Mouse (Mus musculus): Measurements from ENCODE around the gene Tbce. TPM values are rescaled to one million over a fixed set of nuclear protein-coding genes. Genes with fewer than 3 reads are reported as not detected.
"Not testable (repeated sequence)": the region's sequence is repeated elsewhere in the genome, so short reads cannot be mapped to it uniquely, and the experiment has no call there.

The Tbce gene
- polyA plus RNA-seq, 1 experiment from 2014 or later: 34.5 TPM

DNA sequence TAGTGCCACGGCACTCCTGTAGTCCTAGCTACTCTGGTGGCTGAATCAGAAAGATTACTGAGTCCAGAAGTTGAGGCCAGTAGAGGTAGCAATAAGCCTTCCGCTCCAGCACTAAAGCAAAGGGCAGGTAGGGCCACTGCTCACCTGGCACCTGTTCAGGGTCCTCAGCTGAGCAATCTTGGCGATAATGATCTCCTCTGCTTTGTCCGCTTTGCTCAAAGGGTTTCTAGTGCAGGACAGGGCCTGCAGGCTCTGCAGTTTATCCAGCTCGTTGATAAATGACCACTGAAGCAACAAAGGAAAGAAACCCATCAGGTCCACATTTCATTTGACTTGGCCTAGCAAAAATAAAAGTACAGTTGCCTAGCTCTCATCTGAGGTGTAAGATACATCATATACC, 34.4 kb downstream of the Tbce start:
- no peaks in the 10 kb centered on the region for H3K9me3 ChIP-seq
- peaks cover 94% of the 10 kb centered on the region for H3K36me3 ChIP-seq
- no peak overlapping the region for H3K4me3 ChIP-seq
- H3K27ac ChIP-seq (replicated peaks): no peak overlapping the region
- 90% methylated on average over 5 of the region's 5 CpGs for WGBS
- no peaks in the 10 kb centered on the region for H3K27me3 ChIP-seq (replicated peaks)
- no peak overlapping the region for H3K4me2 ChIP-seq
- no peak overlapping the region for H3K9ac ChIP-seq
- no peak for ATAC-seq (ENCODE audit: extremely low read depth, insufficient number of reproducible peaks, low FRiP score, low TSS enrichment)
- peaks cover 3% of the 10 kb centered on the region; the same call in 1 of the 2 replicates for H3K4me1 ChIP-seq

DNA sequence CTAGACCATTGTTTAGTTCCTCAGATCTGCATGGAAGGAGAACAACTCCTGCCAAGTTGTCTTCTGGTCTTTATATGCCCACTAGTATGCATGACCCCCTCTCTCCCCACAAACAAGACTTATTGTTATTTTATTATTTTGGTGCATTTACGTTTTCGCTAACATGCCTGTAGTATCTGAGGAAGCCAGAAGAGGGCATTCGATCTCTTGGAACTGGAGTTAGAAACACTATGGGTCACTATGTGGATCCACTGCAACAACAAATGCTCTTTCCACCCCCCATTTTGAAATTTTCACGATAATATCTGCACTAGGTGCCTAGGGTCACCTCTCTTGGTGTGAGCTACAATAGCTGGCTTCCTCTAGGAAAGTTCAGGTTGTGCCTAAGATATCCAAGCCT, 35.4 kb downstream of the Tbce start:
- ATAC-seq (ENCODE audit: extremely low read depth, insufficient number of reproducible peaks, low FRiP score, low TSS enrichment): no peak
- no peak overlapping the region for H3K27ac ChIP-seq (replicated peaks)
- H3K4me2 ChIP-seq: no peak overlapping the region
- no peak overlapping the region for H3K4me3 ChIP-seq
- no peaks in the 10 kb centered on the region for H3K9me3 ChIP-seq
- no peaks in the 10 kb centered on the region for H3K27me3 ChIP-seq (replicated peaks)
- peaks cover 95% of the 10 kb centered on the region for H3K36me3 ChIP-seq
- H3K9ac ChIP-seq: no peak overlapping the region
- WGBS: 77% methylated on average over 4 of the region's 4 CpGs
- peaks cover 3% of the 10 kb centered on the region; the same call in 1 of the 2 replicates for H3K4me1 ChIP-seq

DNA sequence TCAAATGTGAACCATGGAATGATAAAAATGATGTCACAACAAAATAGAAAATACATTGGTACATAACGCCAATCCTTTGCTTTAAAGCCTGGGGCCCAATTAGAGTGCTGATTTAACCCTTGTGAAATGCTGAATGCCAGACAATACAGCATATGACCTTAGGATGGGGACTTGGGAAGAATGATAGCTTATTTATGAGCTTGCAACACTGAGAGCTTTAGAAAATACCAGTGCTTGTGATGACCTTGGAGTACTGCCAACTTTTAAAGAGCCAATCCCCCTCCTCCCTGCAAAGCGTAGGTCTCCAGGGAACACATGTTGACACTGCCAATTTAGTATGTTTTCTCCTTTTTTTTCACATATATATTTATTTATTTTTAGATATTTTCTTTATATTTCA, 36.7 kb downstream of the Tbce start:
- no peaks in the 10 kb centered on the region for H3K27me3 ChIP-seq (replicated peaks)
- H3K4me1 ChIP-seq: peaks cover 3% of the 10 kb centered on the region; the same call in 1 of the 2 replicates
- no peak overlapping the region for H3K4me3 ChIP-seq
- no peak for ATAC-seq (ENCODE audit: extremely low read depth, insufficient number of reproducible peaks, low FRiP score, low TSS enrichment)
- WGBS: 77% methylated on average over 2 of the region's 2 CpGs
- H3K36me3 ChIP-seq: peaks cover 97% of the 10 kb centered on the region
- H3K9me3 ChIP-seq: no peaks in the 10 kb centered on the region
- H3K27ac ChIP-seq (replicated peaks): no peak overlapping the region
- H3K9ac ChIP-seq: no peak overlapping the region
- no peak overlapping the region for H3K4me2 ChIP-seq

DNA sequence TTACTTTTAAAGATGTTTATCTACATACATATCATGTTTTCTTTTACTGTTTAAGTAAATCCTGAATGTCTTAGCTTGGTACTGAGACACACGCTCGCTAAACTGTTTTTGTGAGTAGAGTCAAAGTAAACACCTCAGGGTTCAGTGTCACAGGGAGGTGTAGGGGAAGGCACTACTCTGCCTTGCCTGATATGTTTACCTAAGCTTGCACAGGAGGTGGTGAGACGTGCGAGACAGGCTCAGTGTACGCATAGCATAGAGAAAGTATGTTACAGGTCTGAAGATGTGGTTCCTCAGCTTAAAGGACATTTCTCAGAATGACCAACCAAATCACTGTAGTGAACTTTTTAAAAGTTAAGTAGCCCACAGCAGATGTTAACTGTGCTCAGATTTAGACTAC, 42.0 kb downstream of the Tbce start:
- H3K27me3 ChIP-seq (replicated peaks): no peaks in the 10 kb centered on the region
- no peaks in the 10 kb centered on the region for H3K4me1 ChIP-seq
- H3K4me3 ChIP-seq: no peak overlapping the region
- no peak overlapping the region for H3K4me2 ChIP-seq
- H3K9me3 ChIP-seq: no peaks in the 10 kb centered on the region
- H3K27ac ChIP-seq (replicated peaks): no peak overlapping the region
- 90% methylated on average over 5 of the region's 5 CpGs for WGBS
- H3K36me3 ChIP-seq: peaks cover 98% of the 10 kb centered on the region
- ATAC-seq (ENCODE audit: extremely low read depth, insufficient number of reproducible peaks, low FRiP score, low TSS enrichment): no peak
- no peak overlapping the region for H3K9ac ChIP-seq

DNA sequence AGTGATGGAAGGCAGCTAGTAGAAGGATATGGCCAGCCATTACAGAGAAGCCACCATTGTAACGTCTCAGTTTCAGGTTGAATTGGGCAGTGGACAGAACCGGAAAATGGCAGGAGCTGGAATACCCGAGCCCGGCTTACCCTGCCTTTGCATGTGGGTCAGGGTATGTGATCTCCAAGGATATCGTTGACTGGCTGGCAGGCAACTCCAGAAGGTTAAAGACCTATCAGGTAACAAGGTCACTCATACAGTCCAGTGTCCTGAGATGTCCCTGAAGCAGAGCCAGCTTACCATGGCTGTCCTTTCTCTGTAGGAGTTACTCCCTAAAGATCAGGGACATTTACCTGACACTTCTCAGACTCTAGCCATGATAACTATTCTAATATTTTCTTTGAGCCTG, 44.4 kb downstream of the Tbce start:
- Histone ChIP-seq H3K4me2 (no peak overlapping the region), H3K36me3 (peaks cover 93% of the 10 kb centered on the region)

DNA sequence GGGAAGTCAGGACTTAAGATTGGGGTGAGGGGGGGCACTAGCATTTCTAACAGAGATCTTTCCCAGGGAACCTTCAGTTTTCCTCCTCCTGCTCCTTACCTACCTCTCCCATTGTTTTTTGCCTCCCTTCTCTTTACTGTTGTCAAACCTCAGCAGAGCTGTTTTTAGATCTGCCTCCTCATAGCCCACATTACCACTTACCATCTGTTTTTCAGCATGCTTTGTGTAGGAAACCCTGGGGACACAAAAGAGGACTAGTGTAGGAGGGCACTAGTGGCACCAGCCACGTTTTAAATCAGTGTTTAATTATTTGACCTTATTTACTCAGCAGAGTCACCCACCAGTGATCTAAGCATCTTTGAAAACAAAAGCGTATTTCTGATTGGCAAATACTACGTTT, 46.4 kb downstream of the Tbce start:
- ATAC-seq (ENCODE audit: extremely low read depth, insufficient number of reproducible peaks, low FRiP score, low TSS enrichment): no peak
- H3K9ac ChIP-seq: no peak overlapping the region
- 84% methylated on average over 3 of the region's 3 CpGs for WGBS
- no peaks in the 10 kb centered on the region for H3K27me3 ChIP-seq (replicated peaks)
- H3K27ac ChIP-seq (replicated peaks): no peak overlapping the region
- no peaks in the 10 kb centered on the region for H3K4me1 ChIP-seq
- H3K4me2 ChIP-seq: no peak overlapping the region
- H3K4me3 ChIP-seq: no peak overlapping the region
- peaks cover 82% of the 10 kb centered on the region for H3K36me3 ChIP-seq
- H3K9me3 ChIP-seq: no peaks in the 10 kb centered on the region

More for the DNA sequence above, 44.4 kb downstream of the Tbce start:
- ATAC-seq (ENCODE audit: extremely low read depth, insufficient number of reproducible peaks, low FRiP score, low TSS enrichment): no peak
- no peaks in the 10 kb centered on the region for H3K27me3 ChIP-seq (replicated peaks)
- no peak overlapping the region for H3K4me3 ChIP-seq
- WGBS: 90% methylated on average over 5 of the region's 5 CpGs
- H3K27ac ChIP-seq (replicated peaks): no peak overlapping the region
- H3K9me3 ChIP-seq: no peaks in the 10 kb centered on the region
- H3K4me1 ChIP-seq: no peaks in the 10 kb centered on the region
- H3K9ac ChIP-seq: no peak overlapping the region

DNA sequence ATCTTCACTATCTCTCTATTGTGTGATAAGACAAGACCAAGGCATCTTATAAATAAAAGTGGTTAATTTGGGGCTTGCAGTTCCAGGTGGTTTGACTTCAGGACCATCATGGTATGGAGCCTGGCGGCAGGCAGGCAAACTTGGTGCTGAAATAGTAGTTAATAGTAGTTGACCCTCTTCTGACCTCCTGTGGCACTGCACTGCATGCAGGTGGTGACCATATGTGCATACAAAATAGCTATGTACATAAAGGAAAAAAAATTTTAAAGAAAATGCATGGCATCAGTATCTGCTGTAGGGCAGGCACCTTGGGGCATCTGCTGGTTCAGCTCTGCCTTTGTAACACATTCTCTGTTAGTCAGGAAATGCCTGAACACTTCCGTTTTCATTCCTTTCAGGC, 49.0 kb downstream of the Tbce start:
- Histone ChIP-seq H3K9ac (no peak overlapping the region), H3K4me3 (no peak overlapping the region), H3K36me3 (peaks cover 64% of the 10 kb centered on the region), H3K4me2 (no peak overlapping the region), H3K27ac (replicated peaks) (no peak overlapping the region), H3K4me1 (no peaks in the 10 kb centered on the region), H3K9me3 (no peaks in the 10 kb centered on the region), H3K27me3 (replicated peaks) (no peaks in the 10 kb centered on the region)
- 73% methylated on average over 2 of the region's 2 CpGs for WGBS
- no peak for ATAC-seq (ENCODE audit: extremely low read depth, insufficient number of reproducible peaks, low FRiP score, low TSS enrichment)

DNA sequence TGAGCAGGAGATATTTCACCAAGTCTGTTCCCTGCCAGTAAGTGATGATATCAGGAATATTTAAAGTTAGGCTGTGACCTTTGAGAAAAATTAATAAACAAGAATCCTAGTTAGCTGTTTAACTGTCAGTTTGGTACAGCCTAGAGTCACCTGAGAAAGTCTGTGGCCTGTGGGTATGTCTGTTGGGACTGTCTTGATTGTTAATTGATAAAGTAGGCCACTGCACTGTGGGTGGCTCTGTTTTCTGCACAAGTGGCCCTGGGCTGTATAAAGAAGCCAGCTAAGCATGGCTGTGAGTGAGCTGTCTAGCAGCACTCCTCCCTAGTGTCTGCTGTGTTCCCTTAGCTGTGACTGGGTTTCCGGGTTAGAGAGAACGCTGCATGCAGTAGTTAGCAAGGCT, 50.3 kb downstream of the Tbce start:
- Histone ChIP-seq H3K4me2 (no peak overlapping the region), H3K9me3 (no peaks in the 10 kb centered on the region), H3K27me3 (replicated peaks) (no peaks in the 10 kb centered on the region), H3K27ac (replicated peaks) (no peak overlapping the region), H3K9ac (no peak overlapping the region), H3K4me3 (no peak overlapping the region), H3K4me1 (no peaks in the 10 kb centered on the region), H3K36me3 (peaks cover 53% of the 10 kb centered on the region)
- 76% methylated on average over 2 of the region's 2 CpGs for WGBS
- no peak for ATAC-seq (ENCODE audit: extremely low read depth, insufficient number of reproducible peaks, low FRiP score, low TSS enrichment)

DNA sequence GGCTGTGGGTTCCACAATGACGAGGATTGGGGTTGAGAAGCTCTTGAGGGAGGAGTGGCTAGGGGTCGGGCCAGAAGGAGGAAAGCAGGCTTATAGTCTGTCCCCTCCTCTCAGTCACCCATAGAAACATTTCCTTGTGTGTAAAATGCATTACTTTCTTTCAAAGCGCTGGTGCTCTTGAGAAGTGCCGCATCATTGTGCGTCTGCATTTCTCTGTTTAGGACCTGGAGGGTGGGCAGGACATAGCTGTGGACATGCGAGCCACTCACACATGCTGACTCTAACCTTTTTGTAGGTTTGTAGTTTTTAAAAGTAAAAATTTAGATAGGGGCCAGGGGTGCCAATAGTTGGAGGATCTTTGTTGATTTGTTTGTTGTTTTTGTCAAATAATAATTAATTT, 55.9 kb downstream of the Tbce start:
- no peak for ATAC-seq (ENCODE audit: extremely low read depth, insufficient number of reproducible peaks, low FRiP score, low TSS enrichment)

DNA sequence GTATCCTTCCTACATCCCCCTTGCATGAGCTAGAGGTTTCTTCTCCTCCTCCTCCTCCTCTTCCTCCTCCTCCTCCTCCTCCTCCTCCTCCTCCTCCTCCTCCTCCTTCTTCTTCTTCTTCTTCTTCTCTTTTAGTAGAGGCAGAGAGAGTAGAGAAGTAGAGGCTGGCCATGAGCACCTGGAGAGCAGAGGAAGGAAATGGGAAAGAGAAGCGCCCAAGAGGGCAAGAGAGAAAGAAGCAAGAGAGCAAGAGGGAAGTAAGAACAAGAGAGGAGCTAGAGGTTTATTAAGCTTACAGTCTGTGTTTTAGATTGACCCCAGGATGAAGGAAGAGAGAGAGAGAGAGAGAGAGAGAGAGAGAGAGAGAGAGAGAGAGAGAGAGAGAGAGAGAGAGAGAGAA, 57.6 kb downstream of the Tbce start:
- ATAC-seq (ENCODE audit: extremely low read depth, insufficient number of reproducible peaks, low FRiP score, low TSS enrichment); H3K4me3 ChIP-seq; H3K9ac ChIP-seq; H3K4me2 ChIP-seq; H3K27ac ChIP-seq (replicated peaks); H3K9me3 ChIP-seq; H3K4me1 ChIP-seq; H3K27me3 ChIP-seq (replicated peaks): not testable (repeated sequence)
- H3K36me3 ChIP-seq: peaks cover 30% of the 10 kb centered on the region
- WGBS: 75% methylated on average over 1 of the region's 1 CpGs

More for the DNA sequence above, 55.9 kb downstream of the Tbce start:
- H3K4me2 ChIP-seq: no peak overlapping the region
- no peak overlapping the region for H3K4me3 ChIP-seq
- H3K27me3 ChIP-seq (replicated peaks): no peaks in the 10 kb centered on the region
- no peaks in the 10 kb centered on the region for H3K4me1 ChIP-seq
- H3K9ac ChIP-seq: no peak overlapping the region
- WGBS: 80% methylated on average over 6 of the region's 6 CpGs
- H3K27ac ChIP-seq (replicated peaks): no peak overlapping the region
- no peaks in the 10 kb centered on the region for H3K9me3 ChIP-seq
- peaks cover 33% of the 10 kb centered on the region for H3K36me3 ChIP-seq

DNA sequence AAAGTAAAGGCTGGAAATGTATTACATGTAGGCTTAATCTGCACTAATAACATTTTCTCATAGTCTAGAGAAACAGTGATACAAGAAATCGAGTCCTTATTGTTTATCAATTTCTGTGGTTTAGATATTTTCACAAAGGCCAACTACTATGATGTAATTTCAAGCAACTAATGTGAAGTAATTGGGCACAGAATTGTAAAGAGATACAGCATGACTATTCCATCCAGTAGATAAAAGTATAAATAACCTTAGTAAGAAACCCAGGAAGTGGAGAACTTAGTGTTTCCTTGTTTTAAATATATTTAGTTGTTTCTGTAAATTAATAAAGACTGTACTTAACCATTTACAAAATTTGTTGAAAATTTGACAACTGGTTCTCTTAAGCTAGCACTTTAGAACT, 69.6 kb downstream of the Tbce start:
- no peak for ATAC-seq (ENCODE audit: extremely low read depth, insufficient number of reproducible peaks, low FRiP score, low TSS enrichment)
- Histone ChIP-seq H3K4me1 (peaks cover 17% of the 10 kb centered on the region), H3K27me3 (replicated peaks) (no peaks in the 10 kb centered on the region), H3K4me3 (no peak overlapping the region), H3K9me3 (no peaks in the 10 kb centered on the region), H3K36me3 (peaks cover 27% of the 10 kb centered on the region), H3K27ac (replicated peaks) (no peak overlapping the region), H3K9ac (no peak overlapping the region), H3K4me2 (no peak overlapping the region)
- 76% methylated on average over 1 of the region's 1 CpGs for WGBS

DNA sequence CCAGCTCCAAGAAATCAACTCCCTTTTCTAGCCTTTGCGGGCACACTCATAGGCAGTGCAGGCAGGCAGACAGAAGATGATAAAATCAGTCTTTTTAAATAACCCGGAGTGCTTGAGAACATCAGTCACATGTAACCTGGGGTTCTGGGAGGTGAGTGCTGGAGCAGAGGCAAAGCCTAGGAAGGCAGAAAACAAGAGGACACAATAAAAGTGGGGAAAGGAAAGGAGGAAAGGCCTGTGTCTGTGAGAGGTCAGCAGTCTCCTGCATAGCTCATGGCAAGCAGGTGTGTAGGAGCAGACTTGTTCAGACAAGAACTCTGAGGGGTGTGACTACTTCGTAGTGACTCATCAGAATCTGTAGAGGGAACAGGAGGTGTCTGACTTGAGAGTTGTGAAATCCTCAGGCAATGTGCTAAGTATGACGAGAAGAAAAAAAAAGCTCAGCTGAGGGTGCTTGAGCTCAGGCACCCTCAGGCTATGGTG, 70.8 kb downstream of the Tbce start:
- H3K27ac ChIP-seq (replicated peaks): no peak overlapping the region
- H3K4me2 ChIP-seq: no peak overlapping the region
- peak; percentile 83; the same call in 1 of the 2 replicates for ATAC-seq (ENCODE audit: extremely low read depth, insufficient number of reproducible peaks, low FRiP score, low TSS enrichment)
- no peaks in the 10 kb centered on the region for H3K27me3 ChIP-seq (replicated peaks)
- peaks cover 33% of the 10 kb centered on the region for H3K36me3 ChIP-seq
- H3K9me3 ChIP-seq: no peaks in the 10 kb centered on the region
- no peak overlapping the region for H3K9ac ChIP-seq
- no peak overlapping the region for H3K4me3 ChIP-seq
- 73% methylated on average over 4 of the region's 4 CpGs for WGBS
- H3K4me1 ChIP-seq: peaks cover 17% of the 10 kb centered on the region
